22 mouse cellular contexts compared by ENCODE assay signal in the genomic region with DNA sequence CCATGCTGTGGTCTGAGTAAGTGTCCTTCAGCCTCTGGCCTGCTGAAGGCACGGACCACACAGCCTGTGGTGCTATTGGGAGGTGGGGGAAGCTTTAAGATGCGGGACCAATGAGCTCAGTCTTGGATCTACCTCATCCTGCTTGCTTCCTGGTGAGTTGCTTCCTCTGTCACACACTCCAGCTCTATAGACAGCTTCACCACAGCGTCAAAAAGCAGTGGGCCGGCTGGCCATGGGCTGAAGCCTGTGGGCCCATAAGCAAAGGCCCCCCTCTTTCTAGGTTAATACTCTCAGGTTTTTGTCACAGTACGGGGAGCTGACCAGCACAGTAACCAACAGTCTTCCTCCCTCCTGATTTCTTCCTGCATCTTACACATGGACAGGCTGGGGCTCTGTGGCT.
DNase-seq lines count a peak whose midpoint lies in the region; ATAC-seq lines count a peak whose summit lies in the region.
"Had no signal": no experiment of that assay in that cellular context is flagged by ENCODE, and none has a peak within 500 bp of the region (broad histone marks: within the 10 kb centered on the region; RNA-seq: fewer than 3 reads in every experiment).

No protein-coding gene starts in this region.

- H3K4me3 ChIP-seq in heart, embryonic 13.5 days, result no peak overlapping the region
- no peak overlapping the region for H3K4me3 ChIP-seq in heart, embryonic 15.5 days
- no peak overlapping the region for H3K4me3 ChIP-seq in midbrain, embryonic 11.5 days (ENCODE audit: low read depth, low read length)
- H3K4me3 ChIP-seq in midbrain, embryonic 16.5 days (ENCODE audit: low read depth, low read length), result no peak overlapping the region
- H3K4me3 ChIP-seq: embryonic facial prominence, embryonic 13.5 days; embryonic facial prominence, embryonic 15.5 days; erythroblast, embryonic 14.5 days; forebrain, embryonic 10.5 days; forebrain, embryonic 12.5 days had no signal

- no peak for DNase-seq in heart, postnatal 4 days
- no peak for DNase-seq in heart, postnatal 25 days (ENCODE audit: low spot score)
- DNase-seq in midbrain, embryonic 11.5 days (ENCODE audit: low spot score, missing footprints), result peak; percentile 54
- DNase-seq: adrenal gland, adult 2 months; adrenal gland, postnatal 10 days; adrenal gland, postnatal 25 days; cerebellum, adult 11 months; cerebellum, adult 18-20 months; cerebellum, adult 8-10 months; cerebellum, adult 9-11 months; cerebellum, postnatal 14 days; cerebellum, postnatal 36 days; embryo, embryonic 11 days had no signal

- H3K27ac ChIP-seq in heart, embryonic 13.5 days (replicated peaks), result peak overlapping the region; percentile 70; the same call in 1 of the 2 replicates
- H3K27ac ChIP-seq in heart, embryonic 15.5 days, result peak overlapping the region; percentile 46; the same call in 1 of the 2 replicates
- H3K27ac ChIP-seq in midbrain, embryonic 11.5 days (ENCODE audit: low read depth, low read length), result no peak overlapping the region
- no peak overlapping the region for H3K27ac ChIP-seq in midbrain, embryonic 16.5 days (ENCODE audit: low read length)
- H3K27ac ChIP-seq: embryonic facial prominence, embryonic 13.5 days; embryonic facial prominence, embryonic 15.5 days; forebrain, embryonic 10.5 days; forebrain, embryonic 12.5 days had no signal

- no peak overlapping the region for H3K9ac ChIP-seq in heart, embryonic 13.5 days
- H3K9ac ChIP-seq in heart, embryonic 15.5 days, result no peak overlapping the region
- no peak overlapping the region for H3K9ac ChIP-seq in midbrain, embryonic 11.5 days (ENCODE audit: low read length)
- no peak overlapping the region for H3K9ac ChIP-seq in midbrain, embryonic 16.5 days (ENCODE audit: low read depth, low read length)
- H3K9ac ChIP-seq: embryonic facial prominence, embryonic 13.5 days; embryonic facial prominence, embryonic 15.5 days; forebrain, embryonic 12.5 days had no signal

- H3K36me3 ChIP-seq in heart, embryonic 13.5 days, result no peaks in the 10 kb centered on the region
- no peaks in the 10 kb centered on the region for H3K36me3 ChIP-seq in heart, embryonic 15.5 days
- no peaks in the 10 kb centered on the region for H3K36me3 ChIP-seq in midbrain, embryonic 11.5 days (ENCODE audit: control insufficient read depth, insufficient read depth, low read length)
- H3K36me3 ChIP-seq in midbrain, embryonic 16.5 days (ENCODE audit: control insufficient read depth, insufficient read depth, low read length), result no peaks in the 10 kb centered on the region
- H3K36me3 ChIP-seq: embryonic facial prominence, embryonic 13.5 days; embryonic facial prominence, embryonic 15.5 days; forebrain, embryonic 10.5 days; forebrain, embryonic 12.5 days had no signal

- intact Hi-C loops in heart, postnatal 25 days (cut with DNase I), result no loop called here

- 80% methylated on average over 5 of the region's 5 CpGs for WGBS in heart, embryonic 13.5 days
- WGBS in heart, embryonic 15.5 days, result 77% methylated on average over 5 of the region's 5 CpGs
- WGBS in midbrain, embryonic 11.5 days, result 87% methylated on average over 5 of the region's 5 CpGs
- WGBS in midbrain, embryonic 16.5 days, result 73% methylated on average over 5 of the region's 5 CpGs

- no peaks in the 10 kb centered on the region for H3K9me3 ChIP-seq in heart, embryonic 13.5 days
- H3K9me3 ChIP-seq in heart, embryonic 15.5 days (replicated peaks), result no peaks in the 10 kb centered on the region
- H3K9me3 ChIP-seq in midbrain, embryonic 11.5 days (ENCODE audit: control insufficient read depth, low read length), result no peaks in the 10 kb centered on the region
- H3K9me3 ChIP-seq in midbrain, embryonic 16.5 days (replicated peaks; ENCODE audit: control insufficient read depth, low read length, poor library complexity, severe bottlenecking), result no peaks in the 10 kb centered on the region
- H3K9me3 ChIP-seq: embryonic facial prominence, embryonic 15.5 days had no signal

- H3K4me1 ChIP-seq in heart, embryonic 13.5 days, result peaks cover 35% of the 10 kb centered on the region
- peaks cover 13% of the 10 kb centered on the region; the same call in 1 of the 2 replicates for H3K4me1 ChIP-seq in heart, embryonic 15.5 days (replicated peaks)
- H3K4me1 ChIP-seq in midbrain, embryonic 11.5 days (ENCODE audit: control insufficient read depth, insufficient read depth, low read length), result no peaks in the 10 kb centered on the region
- no peaks in the 10 kb centered on the region for H3K4me1 ChIP-seq in midbrain, embryonic 16.5 days (ENCODE audit: control insufficient read depth, insufficient read depth, low read length)
- H3K4me1 ChIP-seq: embryonic facial prominence, embryonic 13.5 days; embryonic facial prominence, embryonic 15.5 days; forebrain, embryonic 12.5 days had no signal

- no peak for ATAC-seq in heart, embryonic 13.5 days (ENCODE audit: extremely low read depth, insufficient number of reproducible peaks, low FRiP score, low TSS enrichment)
- no peak for ATAC-seq in heart, embryonic 15.5 days (replicated peaks; ENCODE audit: insufficient number of reproducible peaks, insufficient read depth, low FRiP score, low read depth)
- ATAC-seq in midbrain, embryonic 11.5 days (ENCODE audit: low FRiP score), result no peak
- ATAC-seq in midbrain, embryonic 16.5 days, result no peak
- ATAC-seq: forebrain, embryonic 14.5 days had no signal

- H3K27me3 ChIP-seq in heart, embryonic 13.5 days (replicated peaks), result no peaks in the 10 kb centered on the region
- H3K27me3 ChIP-seq in heart, embryonic 15.5 days, result no peaks in the 10 kb centered on the region
- H3K27me3 ChIP-seq in midbrain, embryonic 11.5 days (ENCODE audit: control insufficient read depth, insufficient read depth, low read length), result peaks cover 4% of the 10 kb centered on the region; the same call in 1 of the 2 replicates
- H3K27me3 ChIP-seq in midbrain, embryonic 16.5 days (ENCODE audit: control insufficient read depth, insufficient read depth, low read depth, low read length), result 0 out of 2 replicates have a peak, but pooled peaks cover 4% of the 10 kb centered on the region
- H3K27me3 ChIP-seq: embryonic facial prominence, embryonic 13.5 days; embryonic facial prominence, embryonic 15.5 days had no signal

- no peak overlapping the region for H3K4me2 ChIP-seq in heart, embryonic 13.5 days
- H3K4me2 ChIP-seq in heart, embryonic 15.5 days, result no peak overlapping the region
- no peak overlapping the region for H3K4me2 ChIP-seq in midbrain, embryonic 11.5 days
- no peak overlapping the region for H3K4me2 ChIP-seq in midbrain, embryonic 16.5 days (ENCODE audit: low read length)
- H3K4me2 ChIP-seq: embryonic facial prominence, embryonic 13.5 days; embryonic facial prominence, embryonic 15.5 days; forebrain, embryonic 12.5 days had no signal

Comparison
In these comparisons a context has a peak if more than half of its experiments do, and no peak if none do; other contexts are left out.
1. H3K27ac ChIP-seq: peak in heart, embryonic 13.5 days (single experiment) and heart, embryonic 15.5 days (single experiment); none in midbrain, embryonic 11.5 days (single experiment) and midbrain, embryonic 16.5 days (single experiment).